Mouse (Mus musculus): Measurements from ENCODE around the gene Nutm1. TPM values are rescaled to one million over a fixed set of nuclear protein-coding genes. Genes with fewer than 3 reads are reported as not detected.
A peak's percentile ranks its signal among the peaks of the same experiment; 100 is the strongest.
"Not testable (repeated sequence)": the region's sequence is repeated elsewhere in the genome, so short reads cannot be mapped to it uniquely, and the experiment has no call there.

Nutm1 gene
- polyA plus RNA-seq, 1 experiment: not detected

GRCm38 (mm10) chr2:112287059-112287458 is 28.0 kb upstream of the Nutm1 start:
- H3K9ac ChIP-seq (ENCODE audit: low read depth, poor library complexity, severe bottlenecking): no peak overlapping the region
- H3K4me3 ChIP-seq (ENCODE audit: low read depth, low read length): no peak overlapping the region
- no peak overlapping the region for H3K27ac ChIP-seq (ENCODE audit: insufficient read depth, low read length)
- H3K36me3 ChIP-seq (ENCODE audit: control insufficient read depth, insufficient read depth, low read length, poor library complexity, severe bottlenecking): no peaks in the 10 kb centered on the region
- H3K4me1 ChIP-seq (ENCODE audit: control insufficient read depth, insufficient read depth, low read length): no peaks in the 10 kb centered on the region
- TF ChIP-seq POLR2A (IDR thresholded peaks at IDR 0.05; ENCODE audit: insufficient read depth, low read length) (no peak), EP300 (IDR thresholded peaks at IDR 0.05; ENCODE audit: insufficient read depth, low read depth, low read length) (no peak)
- H3K27me3 ChIP-seq (ENCODE audit: control insufficient read depth, insufficient read depth, low read length, poor library complexity, severe bottlenecking): no peaks in the 10 kb centered on the region
- H3K9me3 ChIP-seq (replicated peaks; ENCODE audit: control insufficient read depth, insufficient read depth, low read length, poor library complexity, severe bottlenecking): no peaks in the 10 kb centered on the region

DNA sequence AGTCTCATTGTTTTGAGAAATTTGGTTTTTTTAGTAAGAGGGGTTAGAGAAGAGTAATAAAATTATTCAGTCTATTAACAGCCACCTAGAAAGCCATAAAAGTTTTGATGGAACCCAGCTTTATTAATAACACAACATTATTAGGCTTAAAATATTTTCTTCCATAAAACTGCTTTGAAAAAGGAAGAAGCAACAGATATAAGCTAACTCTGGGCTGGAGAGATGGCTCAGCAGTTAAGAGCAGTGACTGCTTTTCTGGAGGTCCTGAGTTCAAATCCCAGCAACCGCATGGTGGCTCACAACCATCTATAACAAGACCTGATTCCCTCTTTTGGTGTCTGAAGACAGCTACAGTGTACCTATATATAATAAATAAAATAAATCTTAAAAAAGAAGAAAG is 27.0 kb upstream of the Nutm1 start:
- H3K9me3 ChIP-seq (replicated peaks; ENCODE audit: control insufficient read depth, insufficient read depth, low read length, poor library complexity, severe bottlenecking); H3K9ac ChIP-seq (ENCODE audit: low read depth, poor library complexity, severe bottlenecking); H3K36me3 ChIP-seq (ENCODE audit: control insufficient read depth, insufficient read depth, low read length, poor library complexity, severe bottlenecking): not testable (repeated sequence)

DNA sequence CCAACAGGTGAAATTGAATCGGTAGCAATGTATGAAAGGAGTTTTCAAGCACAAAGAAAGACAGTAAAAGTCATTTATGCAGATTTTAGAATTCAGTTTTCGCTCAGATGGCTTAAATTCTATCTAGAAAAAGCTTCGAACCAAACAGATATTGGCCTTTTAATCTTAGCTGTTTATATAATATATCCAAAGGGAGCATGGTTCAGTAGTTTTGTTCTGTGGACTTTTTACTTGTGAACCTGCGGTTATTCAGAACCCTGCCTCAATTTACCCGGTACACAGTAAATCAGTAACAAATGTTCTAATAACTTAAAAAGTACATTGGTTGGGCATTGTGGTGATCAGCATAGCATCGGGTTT is 25.9 kb upstream of the Nutm1 start:
- no peak overlapping the region for H3K4me3 ChIP-seq (ENCODE audit: low read depth, low read length)
- H3K9me3 ChIP-seq (replicated peaks; ENCODE audit: control insufficient read depth, insufficient read depth, low read length, poor library complexity, severe bottlenecking): no peaks in the 10 kb centered on the region
- no peaks in the 10 kb centered on the region for H3K4me1 ChIP-seq (ENCODE audit: control insufficient read depth, insufficient read depth, low read length)
- no peaks in the 10 kb centered on the region for H3K27me3 ChIP-seq (ENCODE audit: control insufficient read depth, insufficient read depth, low read length, poor library complexity, severe bottlenecking)
- no peak for TF ChIP-seq EP300 (IDR thresholded peaks at IDR 0.05; ENCODE audit: insufficient read depth, low read depth, low read length)
- no peak for TF ChIP-seq POLR2A (IDR thresholded peaks at IDR 0.05; ENCODE audit: insufficient read depth, low read length)
- H3K27ac ChIP-seq (ENCODE audit: insufficient read depth, low read length): no peak overlapping the region
- peak overlapping the region; percentile 79 for H3K9ac ChIP-seq (ENCODE audit: low read depth, poor library complexity, severe bottlenecking)
- no peaks in the 10 kb centered on the region for H3K36me3 ChIP-seq (ENCODE audit: control insufficient read depth, insufficient read depth, low read length, poor library complexity, severe bottlenecking)

More for the DNA sequence above, 27.0 kb upstream of the Nutm1 start:
- H3K27me3 ChIP-seq (ENCODE audit: control insufficient read depth, insufficient read depth, low read length, poor library complexity, severe bottlenecking); H3K4me3 ChIP-seq (ENCODE audit: low read depth, low read length); H3K4me1 ChIP-seq (ENCODE audit: control insufficient read depth, insufficient read depth, low read length); H3K27ac ChIP-seq (ENCODE audit: insufficient read depth, low read length): not testable (repeated sequence)

DNA sequence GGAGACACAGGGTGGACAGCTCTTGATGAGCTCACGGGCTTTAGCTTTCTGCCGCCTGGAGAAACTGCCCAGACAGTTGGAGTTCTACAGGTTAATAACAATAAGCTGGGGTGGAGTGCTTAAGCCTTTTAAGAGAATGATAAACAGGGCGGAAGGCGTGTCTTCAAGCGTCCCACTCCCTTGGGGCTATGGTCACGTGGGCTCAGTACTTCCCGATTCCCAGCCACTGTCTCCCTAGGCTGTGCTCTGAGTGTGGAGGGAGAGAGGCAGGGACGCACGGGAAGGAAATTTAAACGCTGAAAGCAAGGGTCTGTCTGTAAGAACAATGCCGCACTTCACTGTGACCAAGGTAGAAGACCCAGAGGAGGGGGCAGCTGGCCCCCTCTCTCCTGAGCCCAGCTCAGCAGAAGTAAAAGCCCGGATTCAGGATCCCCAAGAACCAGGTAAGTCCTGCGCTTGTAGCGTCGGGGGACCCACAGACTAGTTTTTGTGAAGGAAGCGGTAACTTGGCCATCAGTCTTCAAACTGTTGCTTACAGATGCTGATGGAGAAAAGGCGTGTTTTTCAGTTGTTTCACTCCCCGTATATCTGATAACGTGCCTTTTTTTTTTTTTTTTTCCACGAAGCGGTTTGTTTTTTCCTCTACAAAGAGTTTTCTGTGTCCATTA is 25.4 kb upstream of the Nutm1 start:
- H3K4me1 ChIP-seq (ENCODE audit: control insufficient read depth, insufficient read depth, low read length): no peaks in the 10 kb centered on the region
- TF ChIP-seq CTCF (IDR thresholded peaks at IDR 0.05; ENCODE audit: low read depth, low read length) (no peak), EP300 (IDR thresholded peaks at IDR 0.05; ENCODE audit: insufficient read depth, low read depth, low read length) (peak; percentile 80)
- peak overlapping the region; percentile 79 for H3K9ac ChIP-seq (ENCODE audit: low read depth, poor library complexity, severe bottlenecking)
- H3K9me3 ChIP-seq (replicated peaks; ENCODE audit: control insufficient read depth, insufficient read depth, low read length, poor library complexity, severe bottlenecking): no peaks in the 10 kb centered on the region
- peak overlapping the region; percentile 58 for H3K4me3 ChIP-seq (ENCODE audit: low read depth, low read length)
- no peaks in the 10 kb centered on the region for H3K36me3 ChIP-seq (ENCODE audit: control insufficient read depth, insufficient read depth, low read length, poor library complexity, severe bottlenecking)
- H3K27me3 ChIP-seq (ENCODE audit: control insufficient read depth, insufficient read depth, low read length, poor library complexity, severe bottlenecking): no peaks in the 10 kb centered on the region
- peak overlapping the region; percentile 51; the same call in 1 of the 2 replicates for H3K27ac ChIP-seq (ENCODE audit: insufficient read depth, low read length)

GRCm38 (mm10) chr2:112282846-112283245 is 23.8 kb upstream of the Nutm1 start:
- Histone ChIP-seq H3K27me3 (ENCODE audit: control insufficient read depth, insufficient read depth, low read length, poor library complexity, severe bottlenecking) (no peaks in the 10 kb centered on the region), H3K9me3 (replicated peaks; ENCODE audit: control insufficient read depth, insufficient read depth, low read length, poor library complexity, severe bottlenecking) (no peaks in the 10 kb centered on the region), H3K27ac (ENCODE audit: insufficient read depth, low read length) (no peak overlapping the region), H3K36me3 (ENCODE audit: control insufficient read depth, insufficient read depth, low read length, poor library complexity, severe bottlenecking) (no peaks in the 10 kb centered on the region), H3K9ac (ENCODE audit: low read depth, poor library complexity, severe bottlenecking) (no peak overlapping the region), H3K4me1 (ENCODE audit: control insufficient read depth, insufficient read depth, low read length) (no peaks in the 10 kb centered on the region), H3K4me3 (ENCODE audit: low read depth, low read length) (no peak overlapping the region)
- no peak for TF ChIP-seq POLR2A (IDR thresholded peaks at IDR 0.05; ENCODE audit: insufficient read depth, low read length)
- no peak for TF ChIP-seq CTCF (IDR thresholded peaks at IDR 0.05; ENCODE audit: low read depth, low read length)
- TF ChIP-seq EP300 (IDR thresholded peaks at IDR 0.05; ENCODE audit: insufficient read depth, low read depth, low read length): no peak

- TF ChIP-seq EP300 (IDR thresholded peaks at IDR 0.05; ENCODE audit: insufficient read depth, low read depth, low read length): no peak
- no peak for TF ChIP-seq CTCF (IDR thresholded peaks at IDR 0.05; ENCODE audit: low read depth, low read length)
- TF ChIP-seq POLR2A (IDR thresholded peaks at IDR 0.05; ENCODE audit: insufficient read depth, low read length): no peak
- Histone ChIP-seq H3K27me3 (ENCODE audit: control insufficient read depth, insufficient read depth, low read length, poor library complexity, severe bottlenecking) (no peaks in the 10 kb centered on the region), H3K4me1 (ENCODE audit: control insufficient read depth, insufficient read depth, low read length) (no peaks in the 10 kb centered on the region), H3K9me3 (replicated peaks; ENCODE audit: control insufficient read depth, insufficient read depth, low read length, poor library complexity, severe bottlenecking) (no peaks in the 10 kb centered on the region), H3K4me3 (ENCODE audit: low read depth, low read length) (no peak overlapping the region), H3K27ac (ENCODE audit: insufficient read depth, low read length) (no peak overlapping the region), H3K9ac (ENCODE audit: low read depth, poor library complexity, severe bottlenecking) (no peak overlapping the region), H3K36me3 (ENCODE audit: control insufficient read depth, insufficient read depth, low read length, poor library complexity, severe bottlenecking) (no peaks in the 10 kb centered on the region)
These were observed 17.8 kb upstream of the Nutm1 start for GRCm38 (mm10) chr2:112276870-112277269.
